Mouse (Mus musculus) lung, postnatal 0 days (tissue): ENCODE data around the gene Basp1.
"Not testable (repeated sequence)": the region's sequence is repeated elsewhere in the genome, so short reads cannot be mapped to it uniquely, and the experiment has no call there.

Source experiments
- CTCF ChIP-seq: IDR thresholded peaks from 2 replicates; pipeline ENCODE4 v1.5.1; 2016; ENCODE audit warnings: antibody characterized with exemption, mild to moderate bottlenecking
- EP300 ChIP-seq: IDR thresholded peaks from 2 replicates; pipeline ENCODE4 v1.6.1; 2016; ENCODE audit warnings: antibody characterized with exemption, mild to moderate bottlenecking, control low read depth

DNA sequence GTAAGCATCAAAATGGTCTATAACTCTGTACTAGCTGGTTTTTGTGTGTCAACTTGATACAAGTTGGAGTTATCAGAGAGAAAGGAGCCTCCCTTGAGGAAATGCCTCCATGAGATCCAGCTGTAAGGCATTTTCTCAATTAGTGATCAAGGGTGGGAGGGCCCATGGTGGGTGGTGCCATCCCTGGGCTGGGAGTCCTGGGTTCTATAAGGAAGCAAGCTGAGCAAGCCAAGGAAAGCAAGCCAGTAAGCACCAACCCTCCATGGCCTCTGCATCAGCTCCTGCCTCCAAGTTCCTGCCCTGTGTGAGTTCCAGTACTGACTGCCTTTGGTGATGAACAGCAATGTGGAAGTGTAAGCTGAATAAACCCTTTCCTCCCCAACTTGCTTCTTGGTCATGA is 49.5 kb upstream of the Basp1 start:
- TF ChIP-seq EP300, CTCF: not testable (repeated sequence)
